Mouse (Mus musculus): ENCODE data around the gene Adamtsl1. TPM values are rescaled to one million over a fixed set of nuclear protein-coding genes. Genes with fewer than 3 reads are reported as not detected.

Gene Adamtsl1
- polyA plus RNA-seq, 1 experiment from 2014 or later, result 8.1 TPM

- H3K36me3 ChIP-seq (ENCODE audit: control insufficient read depth, insufficient read depth, low read length), result no peaks in the 10 kb centered on the region
- no peak overlapping the region for H3K4me3 ChIP-seq (ENCODE audit: low read depth, low read length)
- 94% methylated on average over 4 of the region's 4 CpGs for WGBS
- H3K9me3 ChIP-seq (ENCODE audit: control insufficient read depth, low read length), result no peaks in the 10 kb centered on the region
- H3K4me2 ChIP-seq (ENCODE audit: low read depth, low read length, severe bottlenecking), result no peak overlapping the region
- H3K27me3 ChIP-seq (ENCODE audit: control insufficient read depth, insufficient read depth, low read length), result no peaks in the 10 kb centered on the region
- no peak overlapping the region for H3K27ac ChIP-seq (ENCODE audit: low read depth, low read length)
- no peaks in the 10 kb centered on the region for H3K4me1 ChIP-seq (replicated peaks; ENCODE audit: control insufficient read depth, insufficient read depth, low read length)
- ATAC-seq (replicated peaks; ENCODE audit: low FRiP score), result no peak
- H3K9ac ChIP-seq (ENCODE audit: low read length), result no peak overlapping the region
- DNase-seq (ENCODE audit: low spot score), result no peak
Observed at GRCm38 (mm10) chr4:85686160-85686559, 172.2 kb downstream of the Adamtsl1 start.

- no peak overlapping the region for H3K9ac ChIP-seq (ENCODE audit: low read length)
- no peaks in the 10 kb centered on the region for H3K4me1 ChIP-seq (replicated peaks; ENCODE audit: control insufficient read depth, insufficient read depth, low read length)
- H3K36me3 ChIP-seq (ENCODE audit: control insufficient read depth, insufficient read depth, low read length), result no peaks in the 10 kb centered on the region
- no peak overlapping the region for H3K4me3 ChIP-seq (ENCODE audit: low read depth, low read length)
- H3K27ac ChIP-seq (ENCODE audit: low read depth, low read length), result no peak overlapping the region
- 91% methylated on average over 1 of the region's 1 CpGs for WGBS
- peaks cover 2% of the 10 kb centered on the region; the same call in 1 of the 2 replicates for H3K9me3 ChIP-seq (ENCODE audit: control insufficient read depth, low read length)
- DNase-seq (ENCODE audit: low spot score), result no peak
- no peak overlapping the region for H3K4me2 ChIP-seq (ENCODE audit: low read depth, low read length, severe bottlenecking)
- ATAC-seq (replicated peaks; ENCODE audit: low FRiP score), result no peak
- no peaks in the 10 kb centered on the region for H3K27me3 ChIP-seq (ENCODE audit: control insufficient read depth, insufficient read depth, low read length)
Observed at GRCm38 (mm10) chr4:85695237-85695636, 181.3 kb downstream of the Adamtsl1 start.

DNA sequence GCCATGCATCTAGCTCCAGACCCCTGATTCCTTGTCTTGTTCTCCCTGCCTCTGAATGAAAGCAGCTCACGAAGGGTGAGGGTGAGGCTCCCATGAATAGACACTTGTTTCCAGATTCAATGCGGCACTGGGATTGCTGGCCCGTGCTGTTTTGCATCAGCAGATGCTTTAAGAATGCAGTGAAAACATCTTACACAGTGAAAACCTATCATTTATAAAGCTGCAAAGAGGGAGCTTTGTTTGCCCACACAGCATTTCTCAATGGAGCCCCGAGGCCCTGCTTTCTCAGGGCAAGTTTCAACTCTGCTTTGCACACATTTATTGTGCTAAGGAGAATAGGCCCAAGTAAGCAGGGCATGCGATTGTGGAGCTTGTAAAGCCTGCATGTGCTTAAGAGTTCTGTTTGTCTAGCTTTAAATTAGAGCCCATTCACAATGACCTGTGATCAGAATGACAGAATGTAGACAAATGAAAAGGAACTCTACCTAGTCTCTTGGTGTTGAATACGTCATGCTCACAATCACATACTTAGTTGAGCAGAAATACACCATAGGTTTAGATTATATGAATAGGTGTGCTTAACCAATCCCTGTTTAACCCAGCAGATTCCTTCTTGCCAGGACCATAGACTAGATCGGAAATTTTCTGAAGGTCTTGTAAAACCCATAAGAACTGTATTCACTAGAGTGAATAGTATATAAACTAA is 193.5 kb downstream of the Adamtsl1 start:
- H3K4me1 ChIP-seq (replicated peaks; ENCODE audit: control insufficient read depth, insufficient read depth, low read length), result no peaks in the 10 kb centered on the region; the same call in 1 of the 2 replicates
- peaks cover 28% of the 10 kb centered on the region for H3K27me3 ChIP-seq (ENCODE audit: control insufficient read depth, insufficient read depth, low read length)
- H3K27ac ChIP-seq (ENCODE audit: low read depth, low read length), result no peak overlapping the region
- H3K4me3 ChIP-seq (ENCODE audit: low read depth, low read length), result no peak overlapping the region
- DNase-seq (ENCODE audit: low spot score) (peak; percentile 76), ATAC-seq (replicated peaks; ENCODE audit: low FRiP score) (peak; percentile 91)
- H3K4me2 ChIP-seq (ENCODE audit: low read depth, low read length, severe bottlenecking), result no peak overlapping the region
- no peaks in the 10 kb centered on the region for H3K9me3 ChIP-seq (ENCODE audit: control insufficient read depth, low read length)
- no peaks in the 10 kb centered on the region for H3K36me3 ChIP-seq (ENCODE audit: control insufficient read depth, insufficient read depth, low read length)
- no peak overlapping the region for H3K9ac ChIP-seq (ENCODE audit: low read length)
- 15% methylated on average over 7 of the region's 7 CpGs for WGBS

DNA sequence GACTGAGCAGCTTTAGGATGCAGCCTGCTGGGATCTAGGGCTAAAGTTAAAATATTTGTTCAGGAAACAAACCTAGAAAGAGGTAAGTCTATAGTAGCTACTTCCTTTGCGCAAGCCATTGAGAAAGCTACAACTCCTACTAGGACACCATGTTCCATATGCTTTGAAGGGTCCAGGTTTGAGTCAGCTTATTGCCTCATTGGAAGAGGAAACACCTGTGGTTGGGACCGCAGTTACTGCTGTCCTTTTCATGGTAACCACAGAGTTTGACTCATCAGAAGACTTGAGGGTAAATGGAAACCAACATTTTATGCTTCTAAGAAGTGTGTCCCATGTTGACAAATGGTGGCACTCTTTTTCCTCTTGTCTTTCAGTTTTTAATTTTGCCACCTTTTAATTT is 195.7 kb downstream of the Adamtsl1 start:
- no peaks in the 10 kb centered on the region for H3K9me3 ChIP-seq (ENCODE audit: control insufficient read depth, low read length)
- ATAC-seq (replicated peaks; ENCODE audit: low FRiP score) (no peak), DNase-seq (ENCODE audit: low spot score) (no peak)
- no peak overlapping the region for H3K4me3 ChIP-seq (ENCODE audit: low read depth, low read length)
- H3K27ac ChIP-seq (ENCODE audit: low read depth, low read length), result no peak overlapping the region
- H3K4me2 ChIP-seq (ENCODE audit: low read depth, low read length, severe bottlenecking), result no peak overlapping the region
- H3K9ac ChIP-seq (ENCODE audit: low read length), result no peak overlapping the region
- H3K4me1 ChIP-seq (replicated peaks; ENCODE audit: control insufficient read depth, insufficient read depth, low read length), result no peaks in the 10 kb centered on the region; the same call in 1 of the 2 replicates
- peaks cover 21% of the 10 kb centered on the region for H3K27me3 ChIP-seq (ENCODE audit: control insufficient read depth, insufficient read depth, low read length)
- 89% methylated on average over 2 of the region's 2 CpGs for WGBS
- no peaks in the 10 kb centered on the region for H3K36me3 ChIP-seq (ENCODE audit: control insufficient read depth, insufficient read depth, low read length)

GRCm38 (mm10) chr4:85724999-85725398 is 211.0 kb downstream of the Adamtsl1 start:
- Histone ChIP-seq H3K36me3 (ENCODE audit: control insufficient read depth, insufficient read depth, low read length) (no peaks in the 10 kb centered on the region), H3K4me1 (replicated peaks; ENCODE audit: control insufficient read depth, insufficient read depth, low read length) (no peaks in the 10 kb centered on the region), H3K4me2 (ENCODE audit: low read depth, low read length, severe bottlenecking) (no peak overlapping the region), H3K27ac (ENCODE audit: low read depth, low read length) (no peak overlapping the region), H3K27me3 (ENCODE audit: control insufficient read depth, insufficient read depth, low read length) (no peaks in the 10 kb centered on the region; the same call in 1 of the 2 replicates), H3K9ac (ENCODE audit: low read length) (no peak overlapping the region), H3K9me3 (ENCODE audit: control insufficient read depth, low read length) (no peaks in the 10 kb centered on the region), H3K4me3 (ENCODE audit: low read depth, low read length) (no peak overlapping the region)
- DNase-seq (ENCODE audit: low spot score), result no peak
- no peak for ATAC-seq (replicated peaks; ENCODE audit: low FRiP score)
- WGBS, result 89% methylated on average over 3 of the region's 3 CpGs

DNA sequence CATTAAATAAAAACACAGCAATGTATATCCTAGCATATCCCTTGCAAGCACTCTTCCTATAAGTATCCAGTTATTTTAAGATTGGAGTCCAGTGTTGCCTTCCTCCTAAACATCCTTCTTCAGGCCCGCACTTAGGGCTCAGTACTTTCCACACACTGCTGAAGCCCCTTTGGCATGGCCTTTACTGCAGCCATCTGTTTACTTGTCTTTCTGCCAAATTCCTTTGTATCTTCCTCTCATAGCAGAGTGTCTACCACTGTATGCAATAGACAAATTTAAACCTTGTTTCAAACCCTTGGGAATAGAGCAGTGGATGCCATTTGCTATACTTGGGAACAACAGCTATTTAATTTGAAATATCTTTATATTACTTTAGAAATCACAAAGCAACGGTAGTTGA is 213.8 kb downstream of the Adamtsl1 start:
- H3K9ac ChIP-seq (ENCODE audit: low read length), result no peak overlapping the region
- H3K4me1 ChIP-seq (replicated peaks; ENCODE audit: control insufficient read depth, insufficient read depth, low read length), result no peaks in the 10 kb centered on the region
- H3K9me3 ChIP-seq (ENCODE audit: control insufficient read depth, low read length), result no peaks in the 10 kb centered on the region
- no peaks in the 10 kb centered on the region; the same call in 1 of the 2 replicates for H3K27me3 ChIP-seq (ENCODE audit: control insufficient read depth, insufficient read depth, low read length)
- no peak overlapping the region for H3K4me3 ChIP-seq (ENCODE audit: low read depth, low read length)
- no peak for ATAC-seq (replicated peaks; ENCODE audit: low FRiP score)
- H3K36me3 ChIP-seq (ENCODE audit: control insufficient read depth, insufficient read depth, low read length), result no peaks in the 10 kb centered on the region
- no peak for DNase-seq (ENCODE audit: low spot score)
- 95% methylated on average over 2 of the region's 2 CpGs for WGBS
- no peak overlapping the region for H3K4me2 ChIP-seq (ENCODE audit: low read depth, low read length, severe bottlenecking)
- no peak overlapping the region for H3K27ac ChIP-seq (ENCODE audit: low read depth, low read length)

DNA sequence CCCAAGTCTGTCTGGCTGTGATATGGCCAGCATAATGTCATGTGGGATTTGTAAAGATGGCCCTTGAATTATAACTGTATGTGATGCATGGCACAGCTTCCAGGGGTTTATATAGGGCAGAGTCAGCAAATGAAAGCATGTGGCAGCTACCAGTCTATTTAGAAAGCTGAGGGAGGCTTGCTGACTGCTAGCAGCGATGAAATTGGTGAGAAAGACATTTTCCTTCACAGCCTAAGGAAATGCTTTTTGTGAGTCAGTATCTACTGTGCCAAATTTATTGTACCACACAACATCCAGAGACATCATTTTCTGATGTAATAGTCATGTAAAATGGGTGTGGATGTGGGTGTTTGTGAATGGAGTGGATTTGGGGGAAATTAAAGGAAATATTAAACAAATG is 214.4 kb downstream of the Adamtsl1 start:
- Histone ChIP-seq H3K27ac (ENCODE audit: low read depth, low read length) (no peak overlapping the region), H3K4me2 (ENCODE audit: low read depth, low read length, severe bottlenecking) (no peak overlapping the region), H3K4me3 (ENCODE audit: low read depth, low read length) (no peak overlapping the region), H3K27me3 (ENCODE audit: control insufficient read depth, insufficient read depth, low read length) (no peaks in the 10 kb centered on the region; the same call in 1 of the 2 replicates), H3K4me1 (replicated peaks; ENCODE audit: control insufficient read depth, insufficient read depth, low read length) (no peaks in the 10 kb centered on the region), H3K9me3 (ENCODE audit: control insufficient read depth, low read length) (no peaks in the 10 kb centered on the region), H3K9ac (ENCODE audit: low read length) (no peak overlapping the region), H3K36me3 (ENCODE audit: control insufficient read depth, insufficient read depth, low read length) (no peaks in the 10 kb centered on the region)
- WGBS, result 84% methylated on average over 1 of the region's 1 CpGs
- DNase-seq (ENCODE audit: low spot score) (no peak), ATAC-seq (replicated peaks; ENCODE audit: low FRiP score) (no peak)

GRCm38 (mm10) chr4:85740478-85740877 is 226.5 kb downstream of the Adamtsl1 start:
- peaks cover 15% of the 10 kb centered on the region for H3K27me3 ChIP-seq (ENCODE audit: control insufficient read depth, insufficient read depth, low read length)
- no peak overlapping the region for H3K4me3 ChIP-seq (ENCODE audit: low read depth, low read length)
- no peak for ATAC-seq (replicated peaks; ENCODE audit: low FRiP score)
- no peaks in the 10 kb centered on the region for H3K36me3 ChIP-seq (ENCODE audit: control insufficient read depth, insufficient read depth, low read length)
- H3K4me2 ChIP-seq (ENCODE audit: low read depth, low read length, severe bottlenecking), result no peak overlapping the region
- no peak overlapping the region for H3K9ac ChIP-seq (ENCODE audit: low read length)
- no peak overlapping the region for H3K27ac ChIP-seq (ENCODE audit: low read depth, low read length)
- WGBS, result 83% methylated on average over 4 of the region's 4 CpGs
- DNase-seq (ENCODE audit: low spot score), result no peak
- no peaks in the 10 kb centered on the region; the same call in 1 of the 2 replicates for H3K4me1 ChIP-seq (replicated peaks; ENCODE audit: control insufficient read depth, insufficient read depth, low read length)
- no peaks in the 10 kb centered on the region for H3K9me3 ChIP-seq (ENCODE audit: control insufficient read depth, low read length)

DNA sequence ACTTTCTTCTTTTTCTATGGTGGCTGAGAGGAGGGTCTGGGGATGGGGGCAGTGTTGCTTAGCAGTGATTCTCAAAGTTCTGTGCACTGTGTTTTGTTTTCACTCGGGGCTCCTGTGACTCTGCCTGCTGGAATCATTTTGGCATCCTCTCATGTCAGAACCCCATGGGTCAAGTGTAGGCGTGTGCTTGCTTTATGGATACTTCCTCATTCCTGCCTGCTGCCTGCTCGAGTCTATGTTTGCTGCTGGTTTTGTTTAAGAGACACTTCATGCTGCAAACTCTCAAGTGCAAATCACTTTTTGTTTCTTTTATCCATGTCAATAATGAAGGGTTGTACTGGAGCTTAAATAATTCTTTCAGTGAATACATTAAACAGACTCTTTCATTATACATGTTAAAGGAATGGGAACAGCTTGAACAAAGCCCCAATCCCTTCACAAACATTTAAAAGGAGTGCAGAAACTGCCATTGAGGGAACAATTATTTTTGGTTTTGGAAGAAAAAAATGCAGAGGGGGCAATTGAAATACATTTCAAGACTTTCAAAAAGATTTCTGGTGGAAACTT is 227.9 kb downstream of the Adamtsl1 start:
- Histone ChIP-seq H3K9ac (ENCODE audit: low read length) (no peak overlapping the region), H3K27ac (ENCODE audit: low read depth, low read length) (peak overlapping the region; percentile 25; the same call in 1 of the 2 replicates), H3K4me1 (replicated peaks; ENCODE audit: control insufficient read depth, insufficient read depth, low read length) (no peaks in the 10 kb centered on the region; the same call in 1 of the 2 replicates), H3K27me3 (ENCODE audit: control insufficient read depth, insufficient read depth, low read length) (peaks cover 15% of the 10 kb centered on the region), H3K4me2 (ENCODE audit: low read depth, low read length, severe bottlenecking) (no peak overlapping the region), H3K4me3 (ENCODE audit: low read depth, low read length) (no peak overlapping the region), H3K36me3 (ENCODE audit: control insufficient read depth, insufficient read depth, low read length) (no peaks in the 10 kb centered on the region), H3K9me3 (ENCODE audit: control insufficient read depth, low read length) (no peaks in the 10 kb centered on the region)
- WGBS, result 2% methylated on average over 3 of the region's 3 CpGs
- DNase-seq (ENCODE audit: low spot score) (peak; percentile 56), ATAC-seq (replicated peaks; ENCODE audit: low FRiP score) (peak; percentile 91)

Measured in forebrain, embryonic 11.5 days (tissue).